8 mouse cellular contexts compared by ENCODE assay signal in genomic region chrX:139832464-139832863, GRCm38 (mm10). TPM values are rescaled to one million over a fixed set of nuclear protein-coding genes. Genes with fewer than 3 reads are reported as not detected.
DNase-seq lines count a peak whose midpoint lies in the region; ATAC-seq lines count a peak whose summit lies in the region.
"Had no signal": no experiment of that assay in that cellular context is flagged by ENCODE, and none has a peak within 500 bp of the region (broad histone marks: within the 10 kb centered on the region; RNA-seq: fewer than 3 reads in every experiment).

No protein-coding gene starts in this region.

- no peaks in the 10 kb centered on the region for H3K9me3 ChIP-seq in embryonic facial prominence, embryonic 11.5 days (replicated peaks; ENCODE audit: control insufficient read depth, low read length)
- H3K9me3 ChIP-seq in limb, embryonic 10.5 days (replicated peaks) = no peaks in the 10 kb centered on the region
- no peaks in the 10 kb centered on the region for H3K9me3 ChIP-seq in midbrain, embryonic 16.5 days (replicated peaks; ENCODE audit: control insufficient read depth, low read length, poor library complexity, severe bottlenecking)

- H3K27me3 ChIP-seq in embryonic facial prominence, embryonic 11.5 days (ENCODE audit: control insufficient read depth, insufficient read depth, low read length) = no peaks in the 10 kb centered on the region
- H3K27me3 ChIP-seq in limb, embryonic 10.5 days (ENCODE audit: low read depth, poor library complexity, severe bottlenecking) = peaks cover 53% of the 10 kb centered on the region
- H3K27me3 ChIP-seq in midbrain, embryonic 16.5 days (ENCODE audit: control insufficient read depth, insufficient read depth, low read depth, low read length) = no peaks in the 10 kb centered on the region
- H3K27me3 ChIP-seq: heart, embryonic 13.5 days had no signal

- H3K9ac ChIP-seq in embryonic facial prominence, embryonic 11.5 days (replicated peaks; ENCODE audit: low read length) = no peak overlapping the region
- no peak overlapping the region for H3K9ac ChIP-seq in midbrain, embryonic 16.5 days (ENCODE audit: low read depth, low read length)
- H3K9ac ChIP-seq: heart, embryonic 13.5 days had no signal

- no peak; the same call in 1 of the 2 replicates for ATAC-seq in embryonic facial prominence, embryonic 11.5 days (replicated peaks; ENCODE audit: insufficient number of reproducible peaks, low FRiP score, low TSS enrichment, low read depth)
- ATAC-seq in inflammation-experienced regulatory T-cells, adult 6 months = peak; percentile 50
- 0 out of 2 replicates have a peak, but pooled peaks have one; percentile 21 for ATAC-seq in midbrain, embryonic 16.5 days

- no peak overlapping the region for H3K4me2 ChIP-seq in embryonic facial prominence, embryonic 11.5 days (ENCODE audit: low read depth, low read length)
- no peak overlapping the region for H3K4me2 ChIP-seq in midbrain, embryonic 16.5 days (ENCODE audit: low read length)
- H3K4me2 ChIP-seq: heart, embryonic 13.5 days had no signal

- H3K4me3 ChIP-seq in embryonic facial prominence, embryonic 11.5 days (ENCODE audit: low read depth, low read length) = no peak overlapping the region
- H3K4me3 ChIP-seq in limb, embryonic 10.5 days = no peak overlapping the region
- H3K4me3 ChIP-seq in midbrain, embryonic 16.5 days (ENCODE audit: low read depth, low read length) = no peak overlapping the region
- H3K4me3 ChIP-seq: heart, embryonic 13.5 days had no signal

- 11% methylated on average over 5 of the region's 5 CpGs for WGBS in embryonic facial prominence, embryonic 11.5 days
- WGBS in limb, embryonic 10.5 days = 23% methylated on average over 5 of the region's 5 CpGs
- WGBS in midbrain, embryonic 16.5 days = 16% methylated on average over 5 of the region's 5 CpGs

- no peak overlapping the region for H3K27ac ChIP-seq in embryonic facial prominence, embryonic 11.5 days (replicated peaks; ENCODE audit: low read depth, low read length)
- H3K27ac ChIP-seq in limb, embryonic 10.5 days = no peak overlapping the region
- H3K27ac ChIP-seq in midbrain, embryonic 16.5 days (ENCODE audit: low read length) = no peak overlapping the region
- H3K27ac ChIP-seq: heart, embryonic 13.5 days had no signal

- DNase-seq in 3134 (ENCODE audit: extremely low read depth, insufficient read length, low spot score) = peak; percentile 36
- peak; percentile 45 to 60 for DNase-seq in B cell, adult 2 months
- peak; percentile 39 for DNase-seq in adrenal gland, postnatal 25 days
- peak; percentile 66 for DNase-seq in embryonic facial prominence, embryonic 11.5 days (ENCODE audit: low spot score)
- peak; percentile 48 for DNase-seq in limb, embryonic 10.5 days (ENCODE audit: low spot score)

- no peaks in the 10 kb centered on the region for H3K4me1 ChIP-seq in embryonic facial prominence, embryonic 11.5 days (ENCODE audit: control insufficient read depth, insufficient read depth, low read length)
- H3K4me1 ChIP-seq in limb, embryonic 10.5 days = no peaks in the 10 kb centered on the region
- H3K4me1 ChIP-seq in midbrain, embryonic 16.5 days (ENCODE audit: control insufficient read depth, insufficient read depth, low read length) = no peaks in the 10 kb centered on the region
- H3K4me1 ChIP-seq: heart, embryonic 13.5 days had no signal

- H3K36me3 ChIP-seq in embryonic facial prominence, embryonic 11.5 days (replicated peaks; ENCODE audit: control insufficient read depth, insufficient read depth, low read depth, low read length) = no peaks in the 10 kb centered on the region
- H3K36me3 ChIP-seq in limb, embryonic 10.5 days = no peaks in the 10 kb centered on the region
- H3K36me3 ChIP-seq in midbrain, embryonic 16.5 days (ENCODE audit: control insufficient read depth, insufficient read depth, low read length) = no peaks in the 10 kb centered on the region

RNA-seq across cellular contexts. Expression of gene Cldn2, which starts 31.8 kb away (rescaled TPM):
- 0.29 TPM in 1 of 2 replicates, not detected in the other for total RNA-seq in adrenal gland, postnatal 25 days (2021)
- polyA plus RNA-seq in embryonic facial prominence, embryonic 11.5 days (2014; fragmentation: Nextera tagmentation; extraction: Ambion mirVana) = 0.07 TPM in 1 of 2 replicates, not detected in the other
- polyA plus RNA-seq in inflammation-experienced regulatory T-cells, adult 6 months (2017; shearing (Covaris generic)) = not detected
- not detected in 2 replicates for polyA plus RNA-seq in limb, embryonic 10.5 days (2016; fragmentation: Nextera tagmentation; extraction: Ambion mirVana)
- polyA plus RNA-seq in midbrain, embryonic 16.5 days (2015; fragmentation: Nextera tagmentation; extraction: Ambion mirVana) = 0.72 and 0.85 TPM in 2 replicates

RNA-seq across cellular contexts. Expression of gene Morc4, which starts 39.0 kb away (rescaled TPM):
- 4.8 and 6.5 TPM in 2 replicates for total RNA-seq in adrenal gland, postnatal 25 days (2021)
- 10.9 and 13.4 TPM in 2 replicates for polyA plus RNA-seq in embryonic facial prominence, embryonic 11.5 days (2014; fragmentation: Nextera tagmentation; extraction: Ambion mirVana)
- polyA plus RNA-seq in inflammation-experienced regulatory T-cells, adult 6 months (2017; shearing (Covaris generic)) = not detected
- polyA plus RNA-seq in limb, embryonic 10.5 days (2016; fragmentation: Nextera tagmentation; extraction: Ambion mirVana) = 5.7 and 7.2 TPM in 2 replicates
- polyA plus RNA-seq in midbrain, embryonic 16.5 days (2015; fragmentation: Nextera tagmentation; extraction: Ambion mirVana) = 3.3 and 3.4 TPM in 2 replicates

RNA-seq across cellular contexts. Expression of gene Ripply1, which starts 50.3 kb away (rescaled TPM):
- total RNA-seq in adrenal gland, postnatal 25 days (2021) = not detected in 2 replicates
- not detected in 2 replicates for polyA plus RNA-seq in embryonic facial prominence, embryonic 11.5 days (2014; fragmentation: Nextera tagmentation; extraction: Ambion mirVana)
- polyA plus RNA-seq in inflammation-experienced regulatory T-cells, adult 6 months (2017; shearing (Covaris generic)) = not detected
- polyA plus RNA-seq in limb, embryonic 10.5 days (2016; fragmentation: Nextera tagmentation; extraction: Ambion mirVana) = not detected in 2 replicates
- 0.24 TPM in 1 of 2 replicates, not detected in the other for polyA plus RNA-seq in midbrain, embryonic 16.5 days (2015; fragmentation: Nextera tagmentation; extraction: Ambion mirVana)
- polyA plus RNA-seq: heart, embryonic 13.5 days had no signal
